Mouse (Mus musculus): ENCODE measurements at regions not wholly inside any gene's neighbourhood (a gene's known extent, or its start where the extent isn't known, plus 50 kb on each side); places are given as distances from the start of the nearest gene placed in this dataset.
A peak's percentile ranks its signal among the peaks of the same experiment; 100 is the strongest.

DNA sequence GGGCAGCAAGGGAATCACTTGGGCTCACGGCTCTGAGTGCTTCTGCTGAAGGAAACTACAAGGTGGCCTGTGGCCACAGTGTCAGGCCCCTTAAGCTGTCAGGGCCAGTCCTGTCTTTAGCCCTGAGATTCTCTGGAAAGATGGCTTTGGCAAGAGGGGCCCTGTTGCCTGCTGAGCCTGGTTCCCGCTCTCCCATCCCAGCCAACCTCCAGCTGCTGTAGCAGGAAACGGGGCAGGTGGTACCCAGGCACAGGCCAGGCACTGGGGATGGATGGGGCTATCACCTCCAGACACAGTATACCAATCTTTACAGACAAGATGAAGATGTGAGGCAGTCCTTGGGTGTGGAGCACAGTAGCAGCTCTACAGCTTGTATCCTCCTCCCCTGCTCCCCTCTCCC, 54.6 kb upstream of the Otos start:
- 67% methylated on average over 3 of the region's 3 CpGs for WGBS
- H3K9ac ChIP-seq, result no peak overlapping the region

DNA sequence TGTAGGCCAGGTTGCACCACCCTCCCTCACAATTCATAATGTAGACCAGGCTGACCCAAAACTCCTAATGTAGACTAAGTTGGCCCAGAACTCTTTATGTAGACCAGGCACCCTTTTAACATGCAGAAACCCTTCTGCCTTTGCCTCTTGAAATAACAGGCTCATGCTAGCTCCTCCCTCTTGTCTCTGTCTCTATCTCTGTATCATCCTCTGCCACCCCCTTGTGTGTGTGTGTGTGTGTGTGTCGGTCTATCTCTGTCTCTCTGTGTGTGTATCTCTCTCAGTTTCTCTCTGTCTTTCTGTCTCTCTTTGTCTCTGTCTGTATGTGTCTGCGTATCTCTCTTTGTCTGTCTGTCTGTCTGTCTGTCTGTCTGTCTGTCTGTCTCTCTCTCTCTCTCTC, 51.5 kb upstream of the Otos start:
- H3K4me3 ChIP-seq, result no peak overlapping the region
- H3K36me3 ChIP-seq, result no peaks in the 10 kb centered on the region
- no peak for ATAC-seq (ENCODE audit: low read depth)
- H3K9ac ChIP-seq, result no peak overlapping the region
- no peak overlapping the region for H3K4me2 ChIP-seq
- 84% methylated on average over 2 of the region's 2 CpGs for WGBS
- H3K27ac ChIP-seq (replicated peaks), result no peak overlapping the region
- H3K4me1 ChIP-seq (replicated peaks), result peaks cover 13% of the 10 kb centered on the region
- no peaks in the 10 kb centered on the region for H3K9me3 ChIP-seq
- H3K27me3 ChIP-seq, result no peaks in the 10 kb centered on the region; the same call in 1 of the 2 replicates

More for the DNA sequence above, 54.6 kb upstream of the Otos start:
- peaks cover 13% of the 10 kb centered on the region for H3K4me1 ChIP-seq (replicated peaks)
- H3K9me3 ChIP-seq, result no peaks in the 10 kb centered on the region
- H3K27ac ChIP-seq (replicated peaks), result no peak overlapping the region
- no peak overlapping the region for H3K4me2 ChIP-seq
- no peaks in the 10 kb centered on the region for H3K36me3 ChIP-seq
- ATAC-seq (ENCODE audit: low read depth), result no peak
- H3K27me3 ChIP-seq, result no peaks in the 10 kb centered on the region; the same call in 1 of the 2 replicates
- H3K4me3 ChIP-seq, result no peak overlapping the region

GRCm38 (mm10) chr1:92699697-92700096, 51.1 kb upstream of the Otos start:
- Histone ChIP-seq H3K9ac (no peak overlapping the region), H3K4me2 (no peak overlapping the region), H3K4me1 (replicated peaks) (peaks cover 13% of the 10 kb centered on the region), H3K36me3 (no peaks in the 10 kb centered on the region), H3K27ac (replicated peaks) (no peak overlapping the region), H3K4me3 (no peak overlapping the region), H3K9me3 (no peaks in the 10 kb centered on the region), H3K27me3 (no peaks in the 10 kb centered on the region; the same call in 1 of the 2 replicates)
- WGBS, result 10% methylated on average over 6 of the region's 6 CpGs
- no peak for ATAC-seq (ENCODE audit: low read depth)

DNA sequence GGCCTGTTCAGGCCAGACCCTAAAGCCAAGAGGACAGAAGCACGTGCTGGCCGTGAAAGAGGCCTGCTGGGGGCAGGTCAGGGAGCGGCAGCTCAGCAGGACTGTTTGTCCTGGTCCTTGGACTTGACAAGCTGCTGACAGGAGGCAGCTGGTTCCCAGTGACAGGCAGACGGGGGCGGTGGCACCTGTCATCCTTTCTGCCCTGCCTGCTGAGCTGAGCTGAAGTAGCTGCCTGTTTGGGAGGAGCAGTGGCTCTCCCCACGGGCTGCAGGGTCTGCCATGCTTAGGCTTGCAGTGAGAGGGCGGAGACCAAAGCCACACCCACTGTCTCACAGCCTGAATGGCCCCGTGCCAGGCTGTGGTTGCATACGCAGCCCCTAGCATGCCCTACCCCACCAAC, 50.4 kb upstream of the Otos start:
- no peak overlapping the region for H3K4me3 ChIP-seq
- no peak overlapping the region for H3K27ac ChIP-seq (replicated peaks)
- H3K9ac ChIP-seq, result no peak overlapping the region
- WGBS, result 2% methylated on average over 9 of the region's 9 CpGs
- 0 out of 2 replicates have a peak overlapping the region, but pooled peaks have one; percentile 4 for H3K4me2 ChIP-seq
- peak; percentile 82 for ATAC-seq (ENCODE audit: low read depth)
- H3K36me3 ChIP-seq, result no peaks in the 10 kb centered on the region
- no peaks in the 10 kb centered on the region; the same call in 1 of the 2 replicates for H3K27me3 ChIP-seq
- H3K4me1 ChIP-seq (replicated peaks), result peaks cover 13% of the 10 kb centered on the region
- no peaks in the 10 kb centered on the region for H3K9me3 ChIP-seq

DNA sequence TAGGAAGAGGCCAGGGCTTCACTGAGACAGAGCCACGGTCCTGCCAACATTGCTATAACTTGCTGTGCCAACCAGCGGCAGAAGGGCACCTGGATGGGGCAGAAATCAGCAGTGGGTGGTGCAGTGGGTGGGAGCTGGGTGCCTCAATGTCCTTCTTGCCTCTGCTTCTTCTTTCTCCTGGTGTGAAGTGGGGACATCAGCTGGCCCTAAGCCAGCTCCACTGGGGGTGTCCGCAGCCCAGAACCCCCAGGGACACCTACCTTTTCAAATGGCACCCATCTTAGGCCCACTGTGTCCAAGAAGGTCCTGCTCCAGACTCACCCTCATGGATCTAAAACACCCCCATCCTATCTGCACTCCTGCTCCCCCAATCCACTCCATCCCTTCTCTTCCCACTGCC, 49.9 kb upstream of the Otos start:
- Histone ChIP-seq H3K4me1 (replicated peaks) (peaks cover 13% of the 10 kb centered on the region), H3K4me3 (no peak overlapping the region), H3K9me3 (no peaks in the 10 kb centered on the region), H3K27me3 (no peaks in the 10 kb centered on the region; the same call in 1 of the 2 replicates), H3K4me2 (no peak overlapping the region), H3K9ac (no peak overlapping the region), H3K36me3 (no peaks in the 10 kb centered on the region), H3K27ac (replicated peaks) (no peak overlapping the region)
- WGBS, result 91% methylated on average over 3 of the region's 3 CpGs
- peak; percentile 32 for ATAC-seq (ENCODE audit: low read depth)

Measured in neural tube, embryonic 13.5 days (tissue).